ENCODE assay signal across 14 mouse cellular contexts in genomic region chr9:92694361-92695016, GRCm38 (mm10).
DNase-seq lines count a peak whose midpoint lies in the region; ATAC-seq and TF ChIP-seq lines count a peak whose summit lies in the region.
"Had no signal": no experiment of that assay in that cellular context is flagged by ENCODE, and none has a peak within 500 bp of the region (broad histone marks: within the 10 kb centered on the region; RNA-seq: fewer than 3 reads in every experiment).

No protein-coding gene starts in this region.

- peak; percentile 5 to 7 for DNase-seq in heart, adult 18-20 months
- no peak for DNase-seq in heart, postnatal 25 days (ENCODE audit: low spot score)
- peak; percentile 29 to 35 for DNase-seq in kidney, postnatal 4 days
- no peak for DNase-seq in kidney, adult 8-10 months
- DNase-seq in ovary, adult 18-20 months (ENCODE audit: low spot score) = peak; percentile 2
- no peak for DNase-seq in ovary, postnatal 14 days (ENCODE audit: low spot score)
- DNase-seq in cerebellum, adult 2 months = no peak
- DNase-seq: adrenal gland, postnatal 14 days; B cell, adult 2 months had no signal

- WGBS in stomach, embryonic 16.5 days = 23% methylated on average over 6 of the region's 6 CpGs
- 53% methylated on average over 6 of the region's 6 CpGs for WGBS in cerebellum, adult 2 months

- ATAC-seq in stomach, embryonic 16.5 days (ENCODE audit: insufficient read depth, low FRiP score) = peak; percentile 75; the same call in 1 of the 2 replicates
- ATAC-seq: forebrain, embryonic 16.5 days had no signal

- H3K36me3 ChIP-seq in stomach, embryonic 16.5 days (ENCODE audit: control insufficient read depth, insufficient read depth, low read length) = no peaks in the 10 kb centered on the region
- H3K36me3 ChIP-seq: hindbrain, embryonic 13.5 days; limb, embryonic 12.5 days had no signal

- peak overlapping the region; percentile 34; the same call in 1 of the 2 replicates for H3K27ac ChIP-seq in stomach, embryonic 16.5 days (ENCODE audit: low read length)
- H3K27ac ChIP-seq in cerebellum, adult 2 months (ENCODE audit: insufficient read depth, low read length) = no peak overlapping the region
- H3K27ac ChIP-seq: hindbrain, embryonic 13.5 days; limb, embryonic 12.5 days had no signal

- intact Hi-C loops in heart, postnatal 25 days (cut with DNase I) = no loop called here

- no peaks in the 10 kb centered on the region for H3K27me3 ChIP-seq in stomach, embryonic 16.5 days (ENCODE audit: control insufficient read depth, insufficient read depth, low read length)
- no peaks in the 10 kb centered on the region for H3K27me3 ChIP-seq in cerebellum, adult 2 months (ENCODE audit: control insufficient read depth, insufficient read depth, low read length)
- H3K27me3 ChIP-seq: hindbrain, embryonic 13.5 days; limb, embryonic 12.5 days had no signal

- TF ChIP-seq CTCF in cerebellum, adult 2 months (IDR thresholded peaks at IDR 0.05; ENCODE audit: borderline replicate concordance, insufficient read depth, low read depth, low read length) = no peak

- H3K4me2 ChIP-seq in stomach, embryonic 16.5 days (ENCODE audit: low read depth, low read length) = peak overlapping the region; percentile 20; the same call in 1 of the 2 replicates
- H3K4me2 ChIP-seq: hindbrain, embryonic 13.5 days; limb, embryonic 12.5 days; midbrain, embryonic 11.5 days had no signal

- H3K4me1 ChIP-seq in stomach, embryonic 16.5 days (ENCODE audit: control insufficient read depth, insufficient read depth, low read length) = no peaks in the 10 kb centered on the region
- H3K4me1 ChIP-seq in cerebellum, adult 2 months (ENCODE audit: control insufficient read depth, insufficient read depth, low read length) = no peaks in the 10 kb centered on the region
- H3K4me1 ChIP-seq: hindbrain, embryonic 13.5 days; limb, embryonic 12.5 days had no signal

- H3K9ac ChIP-seq in stomach, embryonic 16.5 days (ENCODE audit: low read length) = no peak overlapping the region
- H3K9ac ChIP-seq: hindbrain, embryonic 13.5 days; limb, embryonic 12.5 days had no signal

- TF ChIP-seq POLR2A in cerebellum, adult 2 months (IDR thresholded peaks at IDR 0.05; ENCODE audit: borderline replicate concordance, insufficient read depth, low read length) = no peak

- no peak overlapping the region for H3K4me3 ChIP-seq in stomach, embryonic 16.5 days (replicated peaks; ENCODE audit: low read length)
- H3K4me3 ChIP-seq in cerebellum, adult 2 months (replicated peaks; ENCODE audit: insufficient read depth, low read depth, low read length) = no peak overlapping the region
- H3K4me3 ChIP-seq: hindbrain, embryonic 13.5 days; limb, embryonic 12.5 days had no signal

- H3K9me3 ChIP-seq in stomach, embryonic 16.5 days (replicated peaks; ENCODE audit: control insufficient read depth, low read length) = no peaks in the 10 kb centered on the region
- H3K9me3 ChIP-seq: hindbrain, embryonic 13.5 days; limb, embryonic 12.5 days had no signal

Comparison
In these comparisons a context has a peak if more than half of its experiments do, and no peak if none do; other contexts are left out.
1. DNase-seq: peak in heart, adult 18-20 months (2 of 2), kidney, postnatal 4 days (2 of 2) and ovary, adult 18-20 months (single experiment); none in heart, postnatal 25 days (single experiment), kidney, adult 8-10 months (0 of 2), ovary, postnatal 14 days (single experiment) and cerebellum, adult 2 months (0 of 2).